Mouse (Mus musculus) G1E (cell line): ENCODE measurements at regions not wholly inside any gene's neighbourhood (a gene's known extent, or its start where the extent isn't known, plus 50 kb on each side); places are given as distances from the start of the nearest gene placed in this dataset.
A peak's percentile ranks its signal among the peaks of the same experiment; 100 is the strongest.

Experiments
- ATAC-seq: 2 replicates; pipeline ENCODE4 v1.8.0; 2016; ENCODE audit warnings: mild to moderate bottlenecking; ENCODE audit not compliant: insufficient number of reproducible peaks, poor library complexity, low FRiP score, severe bottlenecking; ENCODE audit errors: extremely low read depth
- DNase-seq: peaks from one replicate; pipeline ENCODE4 v3.0.0; 2012; ENCODE audit warnings: low spot score
- H3K27me3 ChIP-seq: 2 replicates; pipeline ENCODE4 v1.6.1; 2012; ENCODE audit warnings: mild to moderate bottlenecking, low read length, inconsistent platforms; ENCODE audit not compliant: insufficient read depth
- H3K36me3 ChIP-seq: replicated peaks from 2 replicates; pipeline ENCODE3; 2012; ENCODE audit warnings: mild to moderate bottlenecking, inconsistent platforms
- H3K4me1 ChIP-seq: 2 replicates; pipeline ENCODE4 v1.6.1; 2012; ENCODE audit warnings: low read depth, low read length, inconsistent platforms, mixed read lengths; ENCODE audit not compliant: insufficient read depth
- H3K4me3 ChIP-seq: 2 replicates; pipeline ENCODE4 v1.5.1; 2012; ENCODE audit warnings: low read depth, mild to moderate bottlenecking, inconsistent platforms, low read length, moderate library complexity, mixed read lengths
- H3K9me3 ChIP-seq: replicated peaks from 2 replicates; pipeline ENCODE4 v1.6.1; 2012; ENCODE audit warnings: inconsistent platforms
- CTCF ChIP-seq: IDR thresholded peaks from 2 replicates; pipeline ENCODE4 v1.5.1; 2012; ENCODE audit warnings: low read depth, low read length, inconsistent platforms, mixed read lengths
- GATA1 ChIP-seq: IDR thresholded peaks from 2 replicates; pipeline ENCODE4 v1.6.1; 2012; ENCODE audit warnings: borderline replicate concordance, low read length, inconsistent platforms, mixed read lengths
- GATA2 ChIP-seq: IDR thresholded peaks from 2 replicates; pipeline ENCODE4 v1.6.1; 2012; ENCODE audit warnings: low read depth, low read length, inconsistent platforms, borderline replicate concordance
- POLR2AphosphoS5 ChIP-seq: IDR thresholded peaks from 2 replicates; pipeline ENCODE4 v1.6.1; 2012; ENCODE audit warnings: low read depth, low read length, inconsistent platforms; ENCODE audit not compliant: insufficient replicate concordance
- TAL1 ChIP-seq: conservative IDR thresholded peaks from 2 replicates; pipeline ENCODE4 v1.6.1; 2012; ENCODE audit warnings: low read depth, low read length, inconsistent platforms, mixed read lengths

- H3K36me3 ChIP-seq, result no peaks in the 10 kb centered on the region
Observed at GRCm38 (mm10) chr11:84619713-84620112, 94.4 kb upstream of the Lhx1 start.

GRCm38 (mm10) chr11:84618576-84618975 is 93.2 kb upstream of the Lhx1 start:
- DNase-seq (no peak), ATAC-seq (no peak)
- Histone ChIP-seq H3K9me3 (0 out of 2 replicates have a peak, but pooled peaks cover 2% of the 10 kb centered on the region), H3K27me3 (peaks cover 15% of the 10 kb centered on the region), H3K4me1 (peaks cover 6% of the 10 kb centered on the region), H3K36me3 (no peaks in the 10 kb centered on the region), H3K4me3 (no peak overlapping the region)
- TF ChIP-seq CTCF (0 out of 2 replicates have a peak, but pooled peaks have one; percentile 12), GATA1 (no peak)

More at GRCm38 (mm10) chr11:84619713-84620112, 94.4 kb upstream of the Lhx1 start:
- DNase-seq (no peak), ATAC-seq (no peak)
- Histone ChIP-seq H3K4me1 (peaks cover 6% of the 10 kb centered on the region; the same call in 1 of the 2 replicates), H3K27me3 (peaks cover 26% of the 10 kb centered on the region), H3K9me3 (0 out of 2 replicates have a peak, but pooled peaks cover 2% of the 10 kb centered on the region), H3K4me3 (no peak overlapping the region)
- no peak for TF ChIP-seq POLR2AphosphoS5

- Histone ChIP-seq H3K4me3 (no peak overlapping the region), H3K27me3 (peaks cover 13% of the 10 kb centered on the region; the same call in 1 of the 2 replicates), H3K36me3 (no peaks in the 10 kb centered on the region), H3K9me3 (no peaks in the 10 kb centered on the region), H3K4me1 (peaks cover 30% of the 10 kb centered on the region)
- DNase-seq (peak; percentile 45), ATAC-seq (peak; percentile 70)
- TF ChIP-seq GATA2 (no peak), GATA1 (no peak), CTCF (no peak), TAL1 (no peak), POLR2AphosphoS5 (no peak)
Observed at GRCm38 (mm10) chr11:84612982-84613720, 87.8 kb upstream of the Lhx1 start.

- DNase-seq (no peak), ATAC-seq (no peak)
- H3K4me1 ChIP-seq, result peaks cover 30% of the 10 kb centered on the region
- H3K4me3 ChIP-seq, result no peak overlapping the region
- H3K36me3 ChIP-seq, result no peaks in the 10 kb centered on the region
- H3K27me3 ChIP-seq, result peaks cover 27% of the 10 kb centered on the region
- no peaks in the 10 kb centered on the region for H3K9me3 ChIP-seq
- TF ChIP-seq GATA2, result no peak
- no peak for TF ChIP-seq CTCF
- TF ChIP-seq TAL1, result no peak
- TF ChIP-seq GATA1, result no peak
- no peak for TF ChIP-seq POLR2AphosphoS5
Observed at GRCm38 (mm10) chr11:84611625-84611879, 86.2 kb upstream of the Lhx1 start.

- no peaks in the 10 kb centered on the region for H3K36me3 ChIP-seq
- no peak for ATAC-seq
- peak; percentile 22 for DNase-seq
- no peak for TF ChIP-seq TAL1
- no peak for TF ChIP-seq POLR2AphosphoS5
- TF ChIP-seq CTCF, result no peak
- peaks cover 32% of the 10 kb centered on the region for H3K27me3 ChIP-seq
- no peaks in the 10 kb centered on the region for H3K9me3 ChIP-seq
- no peak overlapping the region for H3K4me3 ChIP-seq
- peaks cover 34% of the 10 kb centered on the region for H3K4me1 ChIP-seq
Observed at GRCm38 (mm10) chr11:84610774-84611624, 85.7 kb upstream of the Lhx1 start.

- TF ChIP-seq TAL1 (no peak), GATA1 (no peak), GATA2 (no peak), POLR2AphosphoS5 (no peak), CTCF (no peak)
- ATAC-seq (no peak), DNase-seq (no peak)
- Histone ChIP-seq H3K4me3 (no peak overlapping the region), H3K27me3 (peaks cover 76% of the 10 kb centered on the region), H3K4me1 (peaks cover 26% of the 10 kb centered on the region), H3K9me3 (no peaks in the 10 kb centered on the region), H3K36me3 (no peaks in the 10 kb centered on the region)
Observed at GRCm38 (mm10) chr11:84604781-84605180, 79.4 kb upstream of the Lhx1 start.
